Mouse (Mus musculus): ENCODE measurements around the gene Ppp2r5c.

DNA sequence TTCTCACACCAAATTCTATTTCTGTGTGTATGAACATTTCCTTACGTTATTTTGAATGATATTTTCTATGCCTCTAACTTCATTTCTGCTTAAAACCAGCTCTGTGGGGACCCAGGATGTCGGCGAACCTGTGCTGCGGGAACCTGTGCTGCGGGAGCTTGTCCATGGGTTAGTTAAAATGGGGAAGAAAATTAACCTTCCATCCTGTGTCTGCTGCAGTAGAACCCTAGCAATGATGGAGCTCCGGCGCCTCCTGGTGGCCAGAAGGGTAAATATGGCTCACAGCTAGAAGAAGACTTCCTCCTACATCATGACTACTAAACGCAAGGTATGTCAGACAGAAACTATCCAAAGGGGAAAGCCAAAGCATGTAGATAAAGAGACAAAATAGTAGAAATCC, 48.6 kb upstream of the Ppp2r5c start:
- TF ChIP-seq USF1 (IDR thresholded peaks at IDR 0.05; ENCODE audit: low read depth, low read length) = no peak
- peak; percentile 91 to 96 (median 94) for TF ChIP-seq CTCF (IDR thresholded peaks at IDR 0.05 in 2 of 3, conservative IDR thresholded peaks at IDR 0.05 in 1 of 3; ENCODE audit: control insufficient read depth in 1 of 3, insufficient read depth in 1 of 3, low read depth in 2 of 3, low read length in 3 of 3, poor library complexity in 1 of 3, severe bottlenecking in 1 of 3)
- TF ChIP-seq JUND (IDR thresholded peaks at IDR 0.05; ENCODE audit: low read depth, low read length) = no peak
- TF ChIP-seq ZC3H11A (IDR thresholded peaks at IDR 0.05; ENCODE audit: low read depth, low read length) = peak; percentile 89

Measured in MEL (cell line).